Mouse (Mus musculus): ENCODE measurements at regions not wholly inside any gene's neighbourhood (a gene's known extent, or its start where the extent isn't known, plus 50 kb on each side); places are given as distances from the start of the nearest gene placed in this dataset.

- CTCF ChIA-PET: no interaction called here
Observed at GRCm38 (mm10) chr11:10689917-10690316, 424.1 kb upstream of the Vwc2 start.

GRCm38 (mm10) chr11:10724991-10725390 lies 389.0 kb upstream of the Vwc2 start:
- CTCF ChIA-PET: no interaction called here
- POLR2A ChIA-PET: no interaction called here

More at GRCm38 (mm10) chr11:10689917-10690316, 424.1 kb upstream of the Vwc2 start:
- POLR2A ChIA-PET: no interaction called here

GRCm38 (mm10) chr11:10728818-10729549 lies 385.0 kb upstream of the Vwc2 start:
- POLR2A ChIA-PET: interaction anchor here in 1 of 4 experiments (0.6 kb wide), 1 partner anchor 79 kb away, joined by 6 read pairs; no protein-coding TSS in a partner anchor
- CTCF ChIA-PET: no interaction called here
